Mouse (Mus musculus): Measurements from ENCODE around the gene Rpl36al.
A peak's percentile ranks its signal among the peaks of the same experiment; 100 is the strongest.
"Not testable (repeated sequence)": the region's sequence is repeated elsewhere in the genome, so short reads cannot be mapped to it uniquely, and the experiment has no call there.

The Rpl36al gene

GRCm38 (mm10) chr12:69196444-69197377 is 12.8 kb upstream of the Rpl36al start, which contains the start of gene Gm49383:
TSS of gene Gm49383 (minus strand) at chr12:69197104.
- peak; percentile 55 to 62 for DNase-seq (ENCODE audit: low spot score in 2 of 2)

GRCm38 (mm10) chr12:69192637-69193036 is 8.8 kb upstream of the Rpl36al start:
- no peak for DNase-seq (ENCODE audit: low spot score in 2 of 2)

GRCm38 (mm10) chr12:69191396-69191795 is 7.5 kb upstream of the Rpl36al start:
- no peak for DNase-seq (ENCODE audit: low spot score in 2 of 2)

- no peak for DNase-seq (ENCODE audit: low spot score in 2 of 2)
Observed at GRCm38 (mm10) chr12:69190522-69190921, 6.6 kb upstream of the Rpl36al start.

- DNase-seq (ENCODE audit: low spot score in 2 of 2) = no peak
Observed at GRCm38 (mm10) chr12:69190074-69190473, 6.2 kb upstream of the Rpl36al start.

GRCm38 (mm10) chr12:69186811-69187471 is 3.1 kb upstream of the Rpl36al start:
- no peak for DNase-seq (ENCODE audit: low spot score in 2 of 2)

GRCm38 (mm10) chr12:69185371-69185770 is 1.5 kb upstream of the Rpl36al start:
- no peak for DNase-seq (ENCODE audit: low spot score in 2 of 2)

- DNase-seq (ENCODE audit: low spot score in 2 of 2) = peak; percentile 32 to 63
Observed at GRCm38 (mm10) chr12:69184342-69185295, 736 bp upstream of the Rpl36al start.

GRCm38 (mm10) chr12:69181800-69182199 is 2.1 kb downstream of the Rpl36al start:
- DNase-seq (ENCODE audit: low spot score in 2 of 2) = no peak

- DNase-seq (ENCODE audit: low spot score in 2 of 2) = no peak
Observed at GRCm38 (mm10) chr12:69179371-69179770, 4.5 kb downstream of the Rpl36al start.

- DNase-seq (ENCODE audit: low spot score in 2 of 2) = no peak
Observed at GRCm38 (mm10) chr12:69177526-69177925, 6.4 kb downstream of the Rpl36al start.

- DNase-seq (ENCODE audit: low spot score in 2 of 2) = no peak
Observed at GRCm38 (mm10) chr12:69175975-69176374, 7.9 kb downstream of the Rpl36al start.

GRCm38 (mm10) chr12:69171307-69171706 is 12.6 kb downstream of the Rpl36al start:
- no peak for DNase-seq (ENCODE audit: low spot score in 2 of 2)

GRCm38 (mm10) chr12:69168461-69169106 is 15.3 kb downstream of the Rpl36al start, which contains the start of gene Lrr1:
TSS of gene Lrr1 (plus strand) at chr12:69168814.
- DNase-seq (ENCODE audit: low spot score in 2 of 2) = peak; percentile 84 to 86

GRCm38 (mm10) chr12:69167656-69168460 is 16.0 kb downstream of the Rpl36al start:
- no peak for DNase-seq (ENCODE audit: low spot score in 2 of 2)

GRCm38 (mm10) chr12:69166861-69167581 is 16.9 kb downstream of the Rpl36al start:
- not testable (repeated sequence) for DNase-seq (ENCODE audit: low spot score in 2 of 2)

GRCm38 (mm10) chr12:69164904-69165303 is 19.0 kb downstream of the Rpl36al start:
- no peak for DNase-seq (ENCODE audit: low spot score in 2 of 2)

GRCm38 (mm10) chr12:69163586-69163985 is 20.3 kb downstream of the Rpl36al start:
- DNase-seq (ENCODE audit: low spot score in 2 of 2) = not testable (repeated sequence)

- DNase-seq (ENCODE audit: low spot score in 2 of 2) = not testable (repeated sequence)
Observed at GRCm38 (mm10) chr12:69160677-69161076, 23.2 kb downstream of the Rpl36al start.
